Mouse (Mus musculus) CH12.LX (cell line): ENCODE results near the gene Ubash3a. TPM values are rescaled to one million over a fixed set of nuclear protein-coding genes. Genes with fewer than 3 reads are reported as not detected.

Experiments
- DNase-seq: peaks from one replicate; pipeline ENCODE4 v3.0.0-alpha.2; 2013; ENCODE audit errors: extremely low read depth
- H3K27ac ChIP-seq: 2 replicates; pipeline ENCODE4 v1.5.1; 2012; ENCODE audit warnings: low read depth, mild to moderate bottlenecking, control low read depth, moderate library complexity; ENCODE audit not compliant: insufficient read depth
- H3K27me3 ChIP-seq: replicated peaks from 2 replicates; pipeline ENCODE3; 2012; ENCODE audit warnings: inconsistent platforms
- H3K36me3 ChIP-seq, 2 experiments: replicated peaks in 1 of 2; 2 replicates each; pipeline versions ENCODE3 to v1.6.1; 2012; ENCODE audit warnings: inconsistent platforms in 1 of 2, low read length in 1 of 2, mild to moderate bottlenecking in 1 of 2, mixed read lengths in 1 of 2, moderate library complexity in 1 of 2; ENCODE audit not compliant: control insufficient read depth in 1 of 2, insufficient read depth in 1 of 2
- H3K4me1 ChIP-seq, 2 experiments: 2 replicates each; pipeline ENCODE4 v1.6.1; 2012; ENCODE audit warnings: inconsistent platforms in 1 of 2, moderate library complexity in 1 of 2; ENCODE audit not compliant: insufficient read depth in 2 of 2, control insufficient read depth in 1 of 2
- H3K4me2 ChIP-seq: 2 replicates; pipeline ENCODE4 v1.6.1; 2012; ENCODE audit warnings: low read depth, mild to moderate bottlenecking, control low read depth; ENCODE audit not compliant: poor library complexity, insufficient read depth, severe bottlenecking
- H3K4me3 ChIP-seq, 3 experiments: fragments of 150-350 bp in 1 of 3; sonication (generic) in 1 of 3; replicated peaks in 1 of 3; 2 replicates each; pipeline versions ENCODE3 to v1.5.1; 2011 to 2012; ENCODE audit warnings: low read depth in 2 of 3, low read length in 2 of 3, mild to moderate bottlenecking in 2 of 3, moderate library complexity in 2 of 3, control low read depth in 1 of 3, improper control_type of control experiment in 1 of 3, inconsistent platforms in 1 of 3, mixed read lengths in 1 of 3; ENCODE audit not compliant: poor library complexity in 1 of 3
- H3K79me2 ChIP-seq: replicated peaks from 2 replicates; pipeline ENCODE4 v1.6.1; 2012; ENCODE audit warnings: mild to moderate bottlenecking, moderate library complexity; ENCODE audit not compliant: control insufficient read depth, poor library complexity, insufficient read depth, severe bottlenecking; ENCODE audit errors: extremely low read depth
- H3K9ac ChIP-seq: 2 replicates; pipeline ENCODE4 v1.6.1; 2012; ENCODE audit warnings: low read depth, mild to moderate bottlenecking, control low read depth, moderate library complexity; ENCODE audit not compliant: insufficient read depth
- H3K9me3 ChIP-seq: replicated peaks from 2 replicates; pipeline ENCODE3; 2012; ENCODE audit warnings: low read length, inconsistent platforms, mixed read lengths
- BHLHE40 ChIP-seq: IDR thresholded peaks from 2 replicates; pipeline ENCODE4 v1.6.1; 2011; ENCODE audit warnings: mild to moderate bottlenecking, low read depth, low read length, improper control_type of control experiment
- CTCF ChIP-seq, 2 experiments: IDR thresholded peaks in 1 of 2; conservative IDR thresholded peaks in 1 of 2; 2 replicates each; pipeline ENCODE4 v1.5.1; 2011 to 2012; ENCODE audit warnings: low read depth in 2 of 2, low read length in 2 of 2, improper control_type of control experiment in 1 of 2, inconsistent platforms in 1 of 2, mild to moderate bottlenecking in 1 of 2, moderate library complexity in 1 of 2
- EP300 ChIP-seq: IDR thresholded peaks from 2 replicates; pipeline ENCODE4 v1.6.1; 2011; ENCODE audit warnings: low read length, improper control_type of control experiment
- GABPA ChIP-seq: IDR thresholded peaks from 2 replicates; pipeline ENCODE4 v1.6.1; 2012; ENCODE audit warnings: low read depth, low read length, improper control_type of control experiment, inconsistent platforms; ENCODE audit not compliant: insufficient replicate concordance
- JUN ChIP-seq: IDR thresholded peaks from 2 replicates; pipeline ENCODE4 v1.6.1; 2011; ENCODE audit warnings: low read depth, mild to moderate bottlenecking, low read length, improper control_type of control experiment, moderate library complexity; ENCODE audit not compliant: insufficient read depth
- JUND ChIP-seq: conservative IDR thresholded peaks from 2 replicates; pipeline ENCODE4 v1.6.1; 2011; ENCODE audit warnings: low read depth, low read length, improper control_type of control experiment
- KAT2A ChIP-seq: IDR thresholded peaks from 2 replicates; pipeline ENCODE4 v1.6.1; 2012; ENCODE audit warnings: low read length, improper control_type of control experiment, inconsistent platforms; ENCODE audit not compliant: insufficient replicate concordance
- MAZ ChIP-seq: IDR thresholded peaks from 2 replicates; pipeline ENCODE4 v1.6.1; 2012; ENCODE audit warnings: low read depth, mild to moderate bottlenecking, inconsistent platforms, low read length, improper control_type of control experiment, moderate library complexity
- MYC ChIP-seq: IDR thresholded peaks from 2 replicates; pipeline ENCODE4 v1.6.1; 2011; ENCODE audit warnings: low read depth, mild to moderate bottlenecking, improper control_type of control experiment, low read length
- PAX5 ChIP-seq: IDR thresholded peaks from 2 replicates; pipeline ENCODE4 v1.6.1; 2012; ENCODE audit warnings: low read length, inconsistent platforms, mixed read lengths
- POLR2A ChIP-seq: IDR thresholded peaks from 2 replicates; pipeline ENCODE4 v1.6.1; 2011; ENCODE audit warnings: low read depth, mild to moderate bottlenecking, improper control_type of control experiment, low read length
- SIN3A ChIP-seq: IDR thresholded peaks from 2 replicates; pipeline ENCODE4 v1.6.1; 2012; ENCODE audit warnings: low read length, improper control_type of control experiment, inconsistent platforms
- SMC3 ChIP-seq: IDR thresholded peaks from 2 replicates; pipeline ENCODE4 v1.6.1; 2011; ENCODE audit warnings: low read depth, low read length, improper control_type of control experiment
- TBP ChIP-seq: conservative IDR thresholded peaks from 2 replicates; pipeline ENCODE4 v1.6.1; 2011; ENCODE audit warnings: low read depth, low read length, improper control_type of control experiment
- TCF12 ChIP-seq: IDR thresholded peaks from 2 replicates; pipeline ENCODE4 v1.6.1; 2014; ENCODE audit warnings: low read depth, mild to moderate bottlenecking, inconsistent platforms, low read length, improper control_type of control experiment
- UBTF ChIP-seq: IDR thresholded peaks from 2 replicates; pipeline ENCODE4 v1.6.1; 2012; ENCODE audit warnings: low read depth, mild to moderate bottlenecking, inconsistent platforms, low read length, improper control_type of control experiment, moderate library complexity
- ZMIZ1 ChIP-seq: IDR thresholded peaks from 2 replicates; pipeline ENCODE4 v1.6.1; 2012; ENCODE audit warnings: low read depth, mild to moderate bottlenecking, inconsistent platforms, low read length, improper control_type of control experiment
- dilution Hi-C: fragments of 300-500 bp; cut with MboI; formaldehyde crosslinking; loops from 2 replicates; pipeline ENCODE4 v1.14.3; 2020; ENCODE audit warnings: low sequenced_read_pairs; ENCODE audit not compliant: extremely low pct_unique_long_range_greater_than_20kb, extremely low pct_ligation_motif_present
- in situ Hi-C: fragments of 300-500 bp; cut with MboI; formaldehyde crosslinking; loops from 3 replicates; pipeline ENCODE4 v1.14.3; 2019; ENCODE audit warnings: low sequenced_read_pairs, low pct_ligation_motif_present, low pct_unique_long_range_greater_than_20kb, mixed read lengths
- polyA plus RNA-seq: library from polyadenylated mRNA; unstranded; fragments of >175 nt; gene quantifications from 2 replicates; pipeline ENCODE4 v1.2.1, GENCODE M21; 2012; ENCODE audit warnings: low read depth; ENCODE audit not compliant: insufficient read length
- total RNA-seq, 2 experiments: library from RNA; depleted of rRNA; stranded (reverse); fragments of 300-350 nt in 1 of 2; fragments of >200 nt in 1 of 2; gene quantifications; 2 replicates each; pipeline ENCODE4 v1.2.3; 2012 to 2014

Gene Ubash3a
- total and polyA plus RNA-seq, 3 experiments = 0.08 to 0.17 TPM; not detected in 1

GRCm38 (mm10) chr17:31226931-31227330, 19.3 kb downstream of the Ubash3a start:
- no peaks in the 10 kb centered on the region for H3K36me3 ChIP-seq
- TF ChIP-seq TBP (no peak), JUND (no peak), TCF12 (no peak), PAX5 (no peak), MAZ (no peak), SIN3A (no peak), POLR2A (no peak)
- H3K4me1 ChIP-seq = peaks cover 4 to 31% of the 10 kb centered on the region in 2 experiments; a peak in 3 of 4 replicates

GRCm38 (mm10) chr17:31231780-31232179, 24.1 kb downstream of the Ubash3a start:
- in situ Hi-C loops = loop anchor here (25.0 kb wide), 1 partner anchor 219 kb away; no protein-coding TSS in a partner anchor
- H3K36me3 ChIP-seq = no peaks in the 10 kb centered on the region
- no peak overlapping the region for H3K9ac ChIP-seq
- H3K27me3 ChIP-seq = peaks cover 20% of the 10 kb centered on the region
- TF ChIP-seq BHLHE40 (no peak), KAT2A (no peak), EP300 (no peak), POLR2A (no peak), UBTF (no peak)
- TF ChIP-seq, all 38 proteins: peak for 0
- Histone ChIP-seq H3K4me1 (no peaks in the 10 kb centered on the region), H3K27ac (no peak overlapping the region), H3K9me3 (peaks cover 3% of the 10 kb centered on the region), H3K4me3 (no peak overlapping the region), H3K4me2 (no peak overlapping the region), H3K79me2 (no peaks in the 10 kb centered on the region)
- DNase-seq = no peak
- dilution Hi-C loops = no loop called here

More at GRCm38 (mm10) chr17:31226931-31227330, 19.3 kb downstream of the Ubash3a start:
- H3K4me3 ChIP-seq = no peak overlapping the region
- H3K9me3 ChIP-seq = no peaks in the 10 kb centered on the region
- H3K4me2 ChIP-seq = no peak overlapping the region
- dilution Hi-C loops = no loop called here
- H3K27me3 ChIP-seq = peaks cover 20% of the 10 kb centered on the region
- H3K27ac ChIP-seq = no peak overlapping the region
- H3K9ac ChIP-seq = no peak overlapping the region
- H3K79me2 ChIP-seq = no peaks in the 10 kb centered on the region
- DNase-seq = no peak
- in situ Hi-C loops = loop anchor here (25.0 kb wide), 1 partner anchor 215 kb away; no protein-coding TSS in a partner anchor

- Histone ChIP-seq H3K9me3 (peaks cover 3% of the 10 kb centered on the region), H3K79me2 (no peaks in the 10 kb centered on the region), H3K27me3 (peaks cover 15% of the 10 kb centered on the region), H3K4me3 (no peak overlapping the region), H3K9ac (no peak overlapping the region), H3K27ac (no peak overlapping the region), H3K36me3 (no peaks in the 10 kb centered on the region), H3K4me2 (no peak overlapping the region), H3K4me1 (no peaks in the 10 kb centered on the region)
- no peak for TF ChIP-seq CTCF (conservative IDR thresholded peaks at IDR 0.05 in 1 of 2, IDR thresholded peaks at IDR 0.05 in 1 of 2; ENCODE audit: low read depth in 2 of 2, low read length in 2 of 2)
- TF ChIP-seq EP300 = no peak
- TF ChIP-seq ZMIZ1 = no peak
- no peak for TF ChIP-seq BHLHE40
- no peak for TF ChIP-seq GABPA
- no peak for TF ChIP-seq KAT2A
- TF ChIP-seq UBTF = no peak
- TF ChIP-seq MYC = no peak
- TF ChIP-seq SMC3 = no peak
- TF ChIP-seq TBP = no peak
- TF ChIP-seq TCF12 = no peak
- TF ChIP-seq JUN = no peak
- in situ Hi-C loops (loop anchor here (25.0 kb wide), 1 partner anchor 220 kb away; no protein-coding TSS in a partner anchor), dilution Hi-C loops (no loop called here)
- no peak for DNase-seq
Observed at GRCm38 (mm10) chr17:31232251-31233010, 24.8 kb downstream of the Ubash3a start.
